Mouse (Mus musculus): ENCODE measurements around the gene Epc2.

DNA sequence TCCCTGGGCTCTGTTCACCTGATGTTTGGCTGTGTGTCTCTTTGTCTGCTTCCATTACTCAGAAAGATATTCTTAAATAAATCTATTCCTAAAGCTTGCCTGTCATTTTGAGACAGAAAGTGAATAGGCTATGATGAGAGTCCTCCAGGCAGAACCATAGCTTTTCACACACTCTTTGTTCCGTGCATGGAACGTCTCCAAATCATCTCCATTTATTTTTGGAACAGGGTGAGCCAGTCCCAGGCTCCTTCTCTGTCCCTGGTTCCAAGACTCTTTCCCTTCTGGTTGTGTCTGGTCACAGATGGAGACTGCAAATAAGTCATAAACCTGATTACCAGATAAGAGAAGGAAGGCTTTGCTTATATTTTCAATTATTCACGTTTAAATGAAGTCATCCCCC is 145.0 kb downstream of the Epc2 start:
- no peak for TF ChIP-seq CTCF (IDR thresholded peaks at IDR 0.05; ENCODE audit: control insufficient read depth, insufficient read depth, insufficient read length)
- no peak for TF ChIP-seq MAX (IDR thresholded peaks at IDR 0.05)
- TF ChIP-seq CEBPB (IDR thresholded peaks at IDR 0.05; ENCODE audit: low read depth), result no peak

Data from C2C12 (cell line).